Mouse (Mus musculus): ENCODE data around the gene Spata9. TPM values are rescaled to one million over a fixed set of nuclear protein-coding genes. Genes with fewer than 3 reads are reported as not detected.

The Spata9 gene
- polyA plus RNA-seq, 1 experiment from 2014 or later, result 0.13 TPM

DNA sequence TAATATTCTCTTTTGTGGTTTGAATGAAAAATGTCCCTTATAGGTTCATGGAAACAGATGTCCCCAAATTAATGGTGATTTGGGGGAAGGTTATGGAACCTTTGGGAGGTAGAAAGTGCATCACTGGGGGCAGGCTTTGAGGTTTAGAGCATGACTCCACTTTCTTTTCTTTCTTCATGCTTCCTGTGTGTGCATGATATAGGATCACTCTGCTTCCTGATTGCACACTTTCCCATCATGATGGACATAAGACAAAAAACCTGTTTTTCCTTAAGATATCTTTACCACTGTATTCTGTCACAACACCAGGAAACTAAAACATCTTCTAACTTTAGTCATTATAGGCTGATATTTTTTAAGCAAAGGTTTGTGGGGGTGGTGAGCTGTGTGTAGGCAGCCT, 78.0 kb downstream of the Spata9 start:
- TF ChIP-seq CTCF (IDR thresholded peaks at IDR 0.05; ENCODE audit: low read depth) (no peak), EP300 (IDR thresholded peaks at IDR 0.05; ENCODE audit: low read depth) (no peak)
- no peak overlapping the region for H3K27ac ChIP-seq (ENCODE audit: low read depth)
- H3K4me3 ChIP-seq (ENCODE audit: low read depth, low read length), result no peak overlapping the region
- H3K9ac ChIP-seq (replicated peaks), result no peak overlapping the region
- no peak for ATAC-seq
- no peak for DNase-seq
- no peaks in the 10 kb centered on the region for H3K4me1 ChIP-seq (ENCODE audit: insufficient read depth)
- no peak overlapping the region for H3K4me2 ChIP-seq (ENCODE audit: low read depth, low read length)
- no peaks in the 10 kb centered on the region for H3K27me3 ChIP-seq (ENCODE audit: insufficient read depth, low read length)
- H3K9me3 ChIP-seq (ENCODE audit: low read length), result no peaks in the 10 kb centered on the region
- no peaks in the 10 kb centered on the region for H3K36me3 ChIP-seq (replicated peaks; ENCODE audit: insufficient read depth, low read length)

Other genes with a start within 250 kb of the Spata9 start
- gene Glrx, start 127.3 kb upstream of the Spata9 start, polyA plus RNA-seq (2015; fragmentation: Nextera tagmentation; extraction: Ambion mirVana), result 114 and 116 TPM in 2 replicates
- gene Rhobtb3, start 23.2 kb upstream of the Spata9 start, polyA plus RNA-seq (2015; fragmentation: Nextera tagmentation; extraction: Ambion mirVana), result 2.4 and 2.7 TPM in 2 replicates
- gene Rfesd, start 51.6 kb downstream of the Spata9 start, polyA plus RNA-seq (2015; fragmentation: Nextera tagmentation; extraction: Ambion mirVana), result 37.5 and 41.5 TPM in 2 replicates
- 0.18 and 0.47 TPM in 2 replicates for gene Gpr150, start 89.8 kb downstream of the Spata9 start, polyA plus RNA-seq (2015; fragmentation: Nextera tagmentation; extraction: Ambion mirVana)
- 3.2 and 4.4 TPM in 2 replicates for gene Arsk, start 131.5 kb downstream of the Spata9 start, polyA plus RNA-seq (2015; fragmentation: Nextera tagmentation; extraction: Ambion mirVana)
- 3.4 and 3.5 TPM in 2 replicates for gene Ttc37, start 131.6 kb downstream of the Spata9 start, polyA plus RNA-seq (2015; fragmentation: Nextera tagmentation; extraction: Ambion mirVana)